Mouse (Mus musculus) urinary bladder, postnatal 36 days (tissue): ENCODE results near the gene Zer1.

Source experiments
- DNase-seq, 2 experiments: peaks; one replicate each; pipeline ENCODE4 v3.0.0; 2022; ENCODE audit warnings: low spot score in 2 of 2, mixed read lengths in 1 of 2

Gene Zer1

GRCm38 (mm10) chr2:30051992-30052761 is 72.2 kb downstream of the Zer1 start:
- no peak for DNase-seq

GRCm38 (mm10) chr2:30049831-30050230 is 74.6 kb downstream of the Zer1 start:
- DNase-seq = no peak

- DNase-seq = peak; percentile 97
Observed at GRCm38 (mm10) chr2:30048699-30049388, 75.5 kb downstream of the Zer1 start, which contains the start of gene Wdr34. TSS of gene Wdr34 (minus strand) at chr2:30048881.

- DNase-seq = no peak
Observed at GRCm38 (mm10) chr2:30048101-30048501, 76.3 kb downstream of the Zer1 start.
